Mouse (Mus musculus) intestine, embryonic 15.5 days (tissue): ENCODE data around the gene Krt2. TPM values are rescaled to one million over a fixed set of nuclear protein-coding genes. Genes with fewer than 3 reads are reported as not detected.

Source experiments
- polyA plus RNA-seq: library from polyadenylated mRNA; unstranded; fragments of >200 nt; fragmentation: Nextera tagmentation; extraction: Ambion mirVana; gene quantifications from 2 replicates; pipeline ENCODE4 v1.2.1, GENCODE M21; 2015

Krt2 gene
- polyA plus RNA-seq, 1 experiment from 2014 or later: not detected

Other genes starting within 250 kb of the Krt2 start
- gene Krt75, start 244.3 kb downstream of the Krt2 start, polyA plus RNA-seq: not detected in 2 replicates
- not detected in 2 replicates for gene Gm5414, start 190.0 kb downstream of the Krt2 start, polyA plus RNA-seq
- gene Gm5478, start 170.8 kb downstream of the Krt2 start, polyA plus RNA-seq: not detected in 2 replicates
- gene Krt6b, start 137.9 kb downstream of the Krt2 start, polyA plus RNA-seq: not detected in 2 replicates
- 0.32 and 0.64 TPM in 2 replicates for gene Krt6a, start 123.9 kb downstream of the Krt2 start, polyA plus RNA-seq
- gene Krt5, start 105.3 kb downstream of the Krt2 start, polyA plus RNA-seq: 0.25 and 0.87 TPM in 2 replicates
- gene Krt71, start 75.1 kb downstream of the Krt2 start, polyA plus RNA-seq: not detected in 2 replicates
- not detected in 2 replicates for gene Krt72, start 31.7 kb downstream of the Krt2 start, polyA plus RNA-seq
- gene Krt73, start 15.8 kb downstream of the Krt2 start, polyA plus RNA-seq: not detected in 2 replicates
- gene Krt1, start 32.6 kb upstream of the Krt2 start, polyA plus RNA-seq: 0.62 and 0.92 TPM in 2 replicates
- gene Krt77, start 51.5 kb upstream of the Krt2 start, polyA plus RNA-seq: not detected in 2 replicates
- gene Krt76, start 74.8 kb upstream of the Krt2 start, polyA plus RNA-seq: not detected in 2 replicates
- 0.85 and 1.2 TPM in 2 replicates for gene Krt4, start 106.6 kb upstream of the Krt2 start, polyA plus RNA-seq
- 0.13 and 0.15 TPM in 2 replicates for gene Krt79, start 122.2 kb upstream of the Krt2 start, polyA plus RNA-seq
- 0.05 and 0.25 TPM in 2 replicates for gene Krt78, start 136.1 kb upstream of the Krt2 start, polyA plus RNA-seq
- gene Krt8, start 186.3 kb upstream of the Krt2 start, polyA plus RNA-seq: 775 and 835 TPM in 2 replicates
- 263 and 305 TPM in 2 replicates for gene Krt18, start 210.0 kb upstream of the Krt2 start, polyA plus RNA-seq